Mouse (Mus musculus) lung, postnatal 0 days (tissue): ENCODE results near the gene Dnajb2. TPM values are rescaled to one million over a fixed set of nuclear protein-coding genes. Genes with fewer than 3 reads are reported as not detected.

Source experiments
- ATAC-seq: fragments of 200-750 bp; cut with Nextera tagmentation; 2 replicates; pipeline ENCODE4 v1.8.0; 2017; ENCODE audit warnings: moderate library complexity
- DNase-seq: peaks from one replicate; pipeline ENCODE4 v3.0.0-alpha.2; 2016; ENCODE audit warnings: low spot score
- H3K27ac ChIP-seq: fragments of 300-500 bp; sonication (generic); 2 replicates; pipeline ENCODE4 v1.5.1; 2014; ENCODE audit warnings: antibody characterized with exemption, mild to moderate bottlenecking, low read length, mixed read lengths
- H3K27me3 ChIP-seq: fragments of 300-500 bp; sonication (generic); replicated peaks from 2 replicates; pipeline ENCODE4 v1.6.1; 2014; ENCODE audit warnings: low read length, mixed read lengths; ENCODE audit not compliant: insufficient read depth
- H3K36me3 ChIP-seq: fragments of 300-500 bp; sonication (generic); 2 replicates; pipeline ENCODE4 v1.6.1; 2014; ENCODE audit warnings: low read length, mixed read lengths; ENCODE audit not compliant: insufficient read depth
- H3K4me1 ChIP-seq: fragments of 300-500 bp; sonication (generic); 2 replicates; pipeline ENCODE4 v1.6.1; 2014; ENCODE audit warnings: antibody characterized with exemption, low read depth, low read length, mixed read lengths; ENCODE audit not compliant: insufficient read depth
- H3K4me2 ChIP-seq: fragments of 300-500 bp; sonication (generic); replicated peaks from 2 replicates; pipeline ENCODE4 v1.6.1; 2014; ENCODE audit warnings: low read depth, mild to moderate bottlenecking, low read length, moderate library complexity, mixed read lengths
- H3K4me3 ChIP-seq: fragments of 300-500 bp; sonication (generic); 2 replicates; pipeline ENCODE4 v1.5.1; 2014; ENCODE audit warnings: low read depth, low read length
- H3K9ac ChIP-seq: fragments of 300-500 bp; sonication (generic); replicated peaks from 2 replicates; pipeline ENCODE4 v1.6.1; 2014; ENCODE audit warnings: low read depth, mild to moderate bottlenecking
- H3K9me3 ChIP-seq: fragments of 300-500 bp; sonication (generic); 2 replicates; pipeline ENCODE4 v1.6.1; 2016; ENCODE audit warnings: low read length, mixed read lengths
- CTCF ChIP-seq: IDR thresholded peaks from 2 replicates; pipeline ENCODE4 v1.5.1; 2016; ENCODE audit warnings: antibody characterized with exemption, mild to moderate bottlenecking
- EP300 ChIP-seq: IDR thresholded peaks from 2 replicates; pipeline ENCODE4 v1.6.1; 2016; ENCODE audit warnings: antibody characterized with exemption, mild to moderate bottlenecking, control low read depth
- WGBS: fragments of 180-500 bp; shearing (Covaris S2); extraction: QIAGEN DNeasy Blood & Tissue Kit; methylation state at CpG from one replicate; pipeline ENCODE4 v1.1.7; 2014; 5-methylcytosine and 5-hydroxymethylcytosine counted together
- polyA plus RNA-seq: library from polyadenylated mRNA; unstranded; fragments of >200 nt; fragmentation: Nextera tagmentation; extraction: Ambion mirVana; gene quantifications from 2 replicates; pipeline ENCODE4 v1.2.1, GENCODE M21; 2015

The Dnajb2 gene
- polyA plus RNA-seq, 1 experiment from 2014 or later = 40.1 TPM

DNA sequence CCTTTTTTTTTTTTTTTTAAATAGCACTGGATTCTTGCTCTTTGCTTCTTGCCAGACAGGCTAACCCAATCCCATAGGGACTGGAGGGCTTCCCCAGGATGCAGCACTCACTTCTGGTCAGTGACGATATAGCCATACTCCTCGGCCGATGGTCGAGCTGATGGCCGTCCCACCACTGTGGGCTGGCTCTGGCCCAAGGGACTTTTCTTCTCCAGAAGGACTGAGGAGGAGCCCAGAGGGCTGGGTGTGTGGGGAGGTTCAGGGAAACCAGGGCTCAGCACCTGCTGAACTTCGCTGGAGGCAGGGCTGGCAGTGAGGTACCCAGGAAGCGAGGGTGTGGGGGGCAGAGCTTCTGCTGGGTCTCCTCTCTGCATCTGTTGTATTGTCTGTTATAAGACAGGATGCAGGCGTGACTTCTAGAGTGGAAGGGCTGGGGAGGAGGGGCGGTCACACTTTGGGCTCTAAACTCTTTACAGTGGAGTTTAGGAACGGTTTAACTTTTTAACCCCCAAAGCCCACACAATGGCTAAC is 19.4 kb downstream of the Dnajb2 start:
- WGBS = 49% methylated on average over 10 of the region's 10 CpGs
- H3K27me3 ChIP-seq = no peaks in the 10 kb centered on the region
- no peaks in the 10 kb centered on the region for H3K9me3 ChIP-seq
- no peak for TF ChIP-seq EP300
- no peak for TF ChIP-seq CTCF
- no peak overlapping the region for H3K27ac ChIP-seq
- H3K4me1 ChIP-seq = no peaks in the 10 kb centered on the region
- ATAC-seq (no peak), DNase-seq (no peak)
- H3K4me2 ChIP-seq = no peak overlapping the region
- H3K36me3 ChIP-seq = no peaks in the 10 kb centered on the region
- no peak overlapping the region for H3K4me3 ChIP-seq
- no peak overlapping the region for H3K9ac ChIP-seq

GRCm38 (mm10) chr1:75261278-75261677 is 25.1 kb downstream of the Dnajb2 start:
- H3K4me2 ChIP-seq = no peak overlapping the region
- H3K4me1 ChIP-seq = no peaks in the 10 kb centered on the region
- DNase-seq (no peak), ATAC-seq (no peak)
- H3K27me3 ChIP-seq = peaks cover 15% of the 10 kb centered on the region
- TF ChIP-seq EP300 (no peak), CTCF (no peak)
- no peaks in the 10 kb centered on the region for H3K36me3 ChIP-seq
- no peak overlapping the region for H3K9ac ChIP-seq
- no peaks in the 10 kb centered on the region for H3K9me3 ChIP-seq
- no peak overlapping the region for H3K27ac ChIP-seq
- no peak overlapping the region for H3K4me3 ChIP-seq

DNA sequence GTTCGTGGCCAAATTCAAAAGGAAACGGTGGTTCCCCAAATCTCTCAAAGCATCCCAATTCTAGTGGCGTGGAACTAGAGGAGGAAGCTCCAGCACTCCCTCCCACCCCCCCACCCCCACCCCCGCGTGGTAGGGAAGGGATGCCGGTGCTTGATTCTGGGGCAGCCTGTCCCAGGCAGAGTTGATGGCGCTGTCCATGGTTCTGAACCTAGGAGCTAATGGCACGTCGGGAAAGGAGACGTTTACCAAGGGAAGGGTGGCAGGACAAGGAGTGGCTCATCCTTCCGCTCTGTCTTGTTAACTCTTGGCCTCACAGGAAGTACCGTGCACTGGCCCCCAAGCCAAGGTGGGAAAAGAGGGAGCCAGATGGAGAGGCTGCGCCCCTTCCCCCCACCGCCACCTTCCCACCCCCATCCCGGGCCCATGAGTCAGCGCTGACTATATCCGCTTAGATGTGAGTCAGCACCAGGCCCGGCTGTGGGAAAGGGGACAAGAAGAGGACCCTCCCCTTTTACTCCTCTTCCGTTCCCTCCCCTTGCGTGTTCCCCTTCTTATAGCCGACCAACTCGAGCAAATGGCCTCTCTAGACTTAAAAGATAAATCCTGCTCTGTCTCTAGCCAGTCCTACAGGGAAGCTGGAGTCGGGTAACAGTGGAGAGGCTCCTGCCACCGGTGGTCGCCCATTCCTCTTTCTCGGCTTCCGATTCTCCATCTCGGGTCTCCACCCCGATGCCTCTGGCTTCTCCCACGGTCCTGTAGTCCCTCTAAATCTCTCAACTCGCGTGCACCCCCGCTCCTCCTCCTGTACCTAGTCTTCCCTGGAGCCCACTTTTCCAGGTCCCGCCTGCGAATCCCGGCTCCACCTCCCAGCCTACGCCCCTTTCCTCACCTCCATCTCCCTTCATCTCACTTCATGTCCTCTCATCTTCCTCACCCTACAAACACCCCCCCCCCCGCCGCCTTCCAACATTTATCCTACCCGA is 27.1 kb downstream of the Dnajb2 start:
- Histone ChIP-seq H3K4me3 (no peak overlapping the region), H3K36me3 (no peaks in the 10 kb centered on the region), H3K4me1 (no peaks in the 10 kb centered on the region), H3K9me3 (no peaks in the 10 kb centered on the region), H3K9ac (no peak overlapping the region), H3K27me3 (peaks cover 15% of the 10 kb centered on the region), H3K27ac (no peak overlapping the region), H3K4me2 (no peak overlapping the region)
- 4% methylated on average over 40 of the region's 40 CpGs for WGBS
- ATAC-seq (peak; percentile 61), DNase-seq (peak; percentile 81)
- TF ChIP-seq CTCF (no peak), EP300 (no peak)

GRCm38 (mm10) chr1:75264091-75264880 is 28.1 kb downstream of the Dnajb2 start, which contains the start of gene Ptprn:
Ptprn (minus strand) TSS chr1:75264502.
- Histone ChIP-seq H3K4me2 (no peak within 1 kb of the TSS), H3K36me3 (no peaks in the 10 kb centered on the region), H3K4me3 (no peak within 1 kb of the TSS), H3K9me3 (no peaks in the 10 kb centered on the region), H3K27ac (no peak within 1 kb of the TSS), H3K27me3 (peaks cover 15% of the 10 kb centered on the region), H3K9ac (no peak within 1 kb of the TSS), H3K4me1 (no peaks in the 10 kb centered on the region)
- 13% methylated on average over 27 of the region's 32 CpGs for WGBS
- no peak for DNase-seq
- ATAC-seq = no peak
- TF ChIP-seq EP300 = no peak
- no peak for TF ChIP-seq CTCF

- 4% methylated on average over 23 of the region's 23 CpGs for WGBS
- no peak overlapping the region for H3K27ac ChIP-seq
- no peaks in the 10 kb centered on the region for H3K36me3 ChIP-seq
- no peaks in the 10 kb centered on the region for H3K4me1 ChIP-seq
- H3K9me3 ChIP-seq = no peaks in the 10 kb centered on the region
- no peak overlapping the region for H3K9ac ChIP-seq
- H3K4me2 ChIP-seq = no peak overlapping the region
- peak; percentile 64 for DNase-seq
- TF ChIP-seq EP300 (no peak), CTCF (no peak)
- H3K4me3 ChIP-seq = no peak overlapping the region
- no peak for ATAC-seq
- no peaks in the 10 kb centered on the region for H3K27me3 ChIP-seq
Measured at GRCm38 (mm10) chr1:75277195-75278188, 41.3 kb downstream of the Dnajb2 start.
